Comparison of ENCODE assay signal across 19 mouse cellular contexts in genomic region chr16:90333876-90334825, GRCm38 (mm10). TPM values are rescaled to one million over a fixed set of nuclear protein-coding genes. Genes with fewer than 3 reads are reported as not detected.
DNase-seq lines count a peak whose midpoint lies in the region; ATAC-seq lines count a peak whose summit lies in the region.
"Had no signal": no experiment of that assay in that cellular context is flagged by ENCODE, and none has a peak within 500 bp of the region (broad histone marks: within the 10 kb centered on the region; RNA-seq: fewer than 3 reads in every experiment).

No protein-coding gene starts in this region.

- WGBS in embryonic facial prominence, embryonic 13.5 days = 52% methylated on average over 19 of the region's 22 CpGs
- 61% methylated on average over 22 of the region's 22 CpGs for WGBS in embryonic facial prominence, embryonic 10.5 days
- WGBS in kidney, embryonic 16.5 days = 62% methylated on average over 21 of the region's 22 CpGs
- 58% methylated on average over 22 of the region's 22 CpGs for WGBS in kidney, embryonic 14.5 days

- no peak for ATAC-seq in embryonic facial prominence, embryonic 13.5 days (ENCODE audit: insufficient number of reproducible peaks, insufficient read depth, low FRiP score, low TSS enrichment, low read depth)
- no peak for ATAC-seq in kidney, embryonic 16.5 days (ENCODE audit: low FRiP score, low TSS enrichment)
- no peak for ATAC-seq in kidney, embryonic 14.5 days (ENCODE audit: low FRiP score, low TSS enrichment)
- peak; percentile 13 for ATAC-seq in activated CD4-positive, CD25-positive, alpha-beta regulatory T cell, adult 4 months
- 0 out of 2 replicates have a peak, but pooled peaks have one; percentile 35 for ATAC-seq in megakaryocyte, adult 5-6 weeks (ENCODE audit: poor library complexity, severe bottlenecking)
- ATAC-seq: forebrain, postnatal 0 days; hindbrain, postnatal 0 days; midbrain, embryonic 13.5 days had no signal

- no peaks in the 10 kb centered on the region for H3K9me3 ChIP-seq in embryonic facial prominence, embryonic 13.5 days
- no peaks in the 10 kb centered on the region for H3K9me3 ChIP-seq in embryonic facial prominence, embryonic 10.5 days
- peaks cover 4% of the 10 kb centered on the region; the same call in 1 of the 2 replicates for H3K9me3 ChIP-seq in kidney, embryonic 16.5 days (ENCODE audit: low read length)
- H3K9me3 ChIP-seq in kidney, embryonic 14.5 days (ENCODE audit: control insufficient read depth, low read length) = no peaks in the 10 kb centered on the region
- H3K9me3 ChIP-seq: midbrain, embryonic 13.5 days had no signal

- 0 out of 2 replicates have a peak overlapping the region, but pooled peaks have one; percentile 3 for H3K4me2 ChIP-seq in embryonic facial prominence, embryonic 13.5 days
- no peak overlapping the region for H3K4me2 ChIP-seq in kidney, embryonic 16.5 days (replicated peaks; ENCODE audit: low read depth, low read length)
- no peak overlapping the region for H3K4me2 ChIP-seq in kidney, embryonic 14.5 days (replicated peaks; ENCODE audit: low read depth, low read length)
- H3K4me2 ChIP-seq: midbrain, embryonic 13.5 days had no signal

- peaks cover 5% of the 10 kb centered on the region; the same call in 1 of the 2 replicates for H3K27me3 ChIP-seq in embryonic facial prominence, embryonic 13.5 days
- no peaks in the 10 kb centered on the region; the same call in 1 of the 2 replicates for H3K27me3 ChIP-seq in embryonic facial prominence, embryonic 10.5 days (replicated peaks; ENCODE audit: low read depth, poor library complexity, severe bottlenecking)
- H3K27me3 ChIP-seq in kidney, embryonic 16.5 days (ENCODE audit: insufficient read depth, low read length) = peaks cover 3% of the 10 kb centered on the region; the same call in 1 of the 2 replicates
- H3K27me3 ChIP-seq in kidney, embryonic 14.5 days (ENCODE audit: control insufficient read depth, insufficient read depth, low read length) = no peaks in the 10 kb centered on the region
- H3K27me3 ChIP-seq: midbrain, embryonic 13.5 days had no signal

- no peaks in the 10 kb centered on the region for H3K4me1 ChIP-seq in embryonic facial prominence, embryonic 13.5 days
- no peaks in the 10 kb centered on the region for H3K4me1 ChIP-seq in embryonic facial prominence, embryonic 10.5 days
- H3K4me1 ChIP-seq in kidney, embryonic 16.5 days (ENCODE audit: insufficient read depth, low read length) = peaks cover 5% of the 10 kb centered on the region
- H3K4me1 ChIP-seq in kidney, embryonic 14.5 days (ENCODE audit: control insufficient read depth, insufficient read depth, low read length) = 0 out of 2 replicates have a peak, but pooled peaks cover 2% of the 10 kb centered on the region
- H3K4me1 ChIP-seq: midbrain, embryonic 13.5 days had no signal

- no peak overlapping the region for H3K27ac ChIP-seq in embryonic facial prominence, embryonic 13.5 days
- no peak overlapping the region for H3K27ac ChIP-seq in embryonic facial prominence, embryonic 10.5 days (replicated peaks)
- H3K27ac ChIP-seq in kidney, embryonic 16.5 days (ENCODE audit: low read length) = no peak overlapping the region
- no peak overlapping the region for H3K27ac ChIP-seq in kidney, embryonic 14.5 days (ENCODE audit: low read depth, low read length)
- H3K27ac ChIP-seq: gastrocnemius, adult 2 months; hindbrain, postnatal 0 days; left cerebral cortex, adult 2 months; midbrain, embryonic 13.5 days had no signal

- DNase-seq in embryonic facial prominence, embryonic 10.5 days (ENCODE audit: low spot score) = no peak
- DNase-seq in cerebellum, postnatal 36 days = no peak
- DNase-seq in kidney, postnatal 25 days = no peak
- DNase-seq: adrenal gland, adult 2 months; cerebellum, adult 11-12 months; forebrain, postnatal 0 days; gastrocnemius, adult 2 months; heart, postnatal 10 days; kidney, adult 9 months; right cerebral cortex, postnatal 25 days; thymus, postnatal 14 days had no signal

- H3K4me3 ChIP-seq in embryonic facial prominence, embryonic 13.5 days = no peak overlapping the region
- H3K4me3 ChIP-seq in embryonic facial prominence, embryonic 10.5 days = no peak overlapping the region
- no peak overlapping the region for H3K4me3 ChIP-seq in kidney, embryonic 16.5 days (ENCODE audit: low read length)
- no peak overlapping the region for H3K4me3 ChIP-seq in kidney, embryonic 14.5 days (ENCODE audit: low read length)
- H3K4me3 ChIP-seq: gastrocnemius, adult 2 months; left cerebral cortex, adult 2 months; midbrain, embryonic 13.5 days had no signal

- no peaks in the 10 kb centered on the region for H3K36me3 ChIP-seq in embryonic facial prominence, embryonic 13.5 days
- H3K36me3 ChIP-seq in embryonic facial prominence, embryonic 10.5 days (replicated peaks) = no peaks in the 10 kb centered on the region
- H3K36me3 ChIP-seq in kidney, embryonic 16.5 days (ENCODE audit: insufficient read depth, low read length) = no peaks in the 10 kb centered on the region
- no peaks in the 10 kb centered on the region for H3K36me3 ChIP-seq in kidney, embryonic 14.5 days (ENCODE audit: control insufficient read depth, insufficient read depth, low read length)
- H3K36me3 ChIP-seq: midbrain, embryonic 13.5 days had no signal

- H3K9ac ChIP-seq in embryonic facial prominence, embryonic 13.5 days = no peak overlapping the region
- H3K9ac ChIP-seq in kidney, embryonic 16.5 days (replicated peaks; ENCODE audit: low read length) = 0 out of 2 replicates have a peak overlapping the region, but pooled peaks have one; percentile 11
- H3K9ac ChIP-seq in kidney, embryonic 14.5 days (ENCODE audit: low read depth, low read length) = no peak overlapping the region
- H3K9ac ChIP-seq: forebrain, postnatal 0 days; midbrain, embryonic 13.5 days had no signal

RNA-seq across cellular contexts. Expression of gene Scaf4, which starts 49.8 kb away (rescaled TPM):
- 29.7 and 33.6 TPM in 2 replicates for polyA plus RNA-seq in embryonic facial prominence, embryonic 13.5 days (2015; fragmentation: Nextera tagmentation; extraction: Ambion mirVana)
- polyA plus RNA-seq in embryonic facial prominence, embryonic 10.5 days (2016; fragmentation: Nextera tagmentation; extraction: Ambion mirVana) = 34.6 and 36.1 TPM in 2 replicates
- polyA plus RNA-seq in kidney, embryonic 16.5 days (2015; fragmentation: Nextera tagmentation; extraction: Ambion mirVana) = 22.1 and 29.2 TPM in 2 replicates
- 25.0 and 37.0 TPM in 2 replicates for polyA plus RNA-seq in kidney, embryonic 14.5 days (2014; fragmentation: Nextera tagmentation; extraction: Ambion mirVana)
- polyA plus RNA-seq in activated CD4-positive, CD25-positive, alpha-beta regulatory T cell, adult 4 months (2017; shearing (Covaris generic)) = 1 to 10 TPM; 8.4 to 10.0 TPM
- 51.5 and 58.4 TPM in 2 replicates for total RNA-seq in megakaryocyte, adult 5-6 weeks (2015)
- 19.2 and 29.1 TPM in 2 replicates for total RNA-seq in megakaryocyte, adult 5-6 weeks (2017)

RNA-seq across cellular contexts. Expression of gene Hunk, which starts 51.7 kb away (rescaled TPM):
- polyA plus RNA-seq in embryonic facial prominence, embryonic 13.5 days (2015; fragmentation: Nextera tagmentation; extraction: Ambion mirVana) = 18.7 and 19.0 TPM in 2 replicates
- 16.5 and 17.2 TPM in 2 replicates for polyA plus RNA-seq in embryonic facial prominence, embryonic 10.5 days (2016; fragmentation: Nextera tagmentation; extraction: Ambion mirVana)
- polyA plus RNA-seq in kidney, embryonic 16.5 days (2015; fragmentation: Nextera tagmentation; extraction: Ambion mirVana) = 11.3 and 12.7 TPM in 2 replicates
- 10.3 and 16.6 TPM in 2 replicates for polyA plus RNA-seq in kidney, embryonic 14.5 days (2014; fragmentation: Nextera tagmentation; extraction: Ambion mirVana)
- polyA plus RNA-seq in activated CD4-positive, CD25-positive, alpha-beta regulatory T cell, adult 4 months (2017; shearing (Covaris generic)) = under 1 TPM in 1 of 2 experiments, not detected in 1; 0.13 TPM
- total RNA-seq in megakaryocyte, adult 5-6 weeks (2015) = not detected in 2 replicates
- 0.04 TPM in 1 of 2 replicates, not detected in the other for total RNA-seq in megakaryocyte, adult 5-6 weeks (2017)

Comparison
In these comparisons a context has a peak if more than half of its experiments do, and no peak if none do; other contexts are left out.
1. ATAC-seq: peak in activated CD4-positive, CD25-positive, alpha-beta regulatory T cell, adult 4 months (single experiment) and megakaryocyte, adult 5-6 weeks (single experiment); none in embryonic facial prominence, embryonic 13.5 days (single experiment), kidney, embryonic 16.5 days (single experiment) and kidney, embryonic 14.5 days (single experiment).